Mouse (Mus musculus) heart, postnatal 25 days (tissue): ENCODE measurements around the gene Acbd6. TPM values are rescaled to one million over a fixed set of nuclear protein-coding genes. Genes with fewer than 3 reads are reported as not detected.

ENCODE experiments used
- DNase-seq: peaks from one replicate; pipeline ENCODE4 v3.0.0; 2022; ENCODE audit warnings: low spot score
- intact Hi-C: fragments of 180-260 bp; cut with DNase I; formaldehyde crosslinking; loops from one replicate; pipeline ENCODE4 v1.15.1; 2025
- total RNA-seq, 2 experiments: library from RNA; stranded (reverse); gene quantifications; 2 replicates each; pipeline ENCODE4 v1.2.3; 2021

Gene Acbd6
- total RNA-seq, 2 experiments from 2014 or later = 57.5 to 59.3 TPM

DNA sequence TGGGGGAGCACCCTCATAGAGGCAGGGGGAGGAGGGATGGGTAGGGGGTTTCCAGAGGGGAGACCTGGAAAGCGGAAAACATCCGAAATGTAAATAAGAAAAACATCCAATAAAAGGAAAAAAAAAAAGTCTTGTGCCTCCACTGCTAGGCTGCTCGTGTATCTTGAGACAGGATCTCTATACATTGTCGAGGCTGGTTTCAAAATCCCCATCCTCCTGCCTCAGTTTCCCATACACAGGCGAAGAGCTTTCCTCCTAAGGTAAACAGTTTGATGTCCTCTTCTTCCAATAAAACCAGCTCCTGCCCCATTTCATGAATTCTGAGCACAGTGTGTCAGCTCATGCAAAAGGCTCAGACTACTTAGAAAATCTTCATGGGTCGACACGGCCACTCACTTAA is 19.9 kb upstream of the Acbd6 start:
- intact Hi-C loops = loop anchor here (10.0 kb wide), 1 partner anchor 503 kb away; no protein-coding TSS in a partner anchor
- no peak for DNase-seq

GRCm38 (mm10) chr1:155557642-155558011 is 293 bp upstream of the Acbd6 start:
- DNase-seq = no peak
- intact Hi-C loops = no loop called here

GRCm38 (mm10) chr1:155560021-155560420 is 2.1 kb downstream of the Acbd6 start:
- intact Hi-C loops = no loop called here

GRCm38 (mm10) chr1:155560678-155561077 is 2.8 kb downstream of the Acbd6 start:
- intact Hi-C loops = no loop called here
- no peak for DNase-seq

More at GRCm38 (mm10) chr1:155560021-155560420, 2.1 kb downstream of the Acbd6 start:
- DNase-seq = no peak

GRCm38 (mm10) chr1:155562206-155562605 is 4.3 kb downstream of the Acbd6 start:
- intact Hi-C loops = no loop called here
- DNase-seq = no peak

DNA sequence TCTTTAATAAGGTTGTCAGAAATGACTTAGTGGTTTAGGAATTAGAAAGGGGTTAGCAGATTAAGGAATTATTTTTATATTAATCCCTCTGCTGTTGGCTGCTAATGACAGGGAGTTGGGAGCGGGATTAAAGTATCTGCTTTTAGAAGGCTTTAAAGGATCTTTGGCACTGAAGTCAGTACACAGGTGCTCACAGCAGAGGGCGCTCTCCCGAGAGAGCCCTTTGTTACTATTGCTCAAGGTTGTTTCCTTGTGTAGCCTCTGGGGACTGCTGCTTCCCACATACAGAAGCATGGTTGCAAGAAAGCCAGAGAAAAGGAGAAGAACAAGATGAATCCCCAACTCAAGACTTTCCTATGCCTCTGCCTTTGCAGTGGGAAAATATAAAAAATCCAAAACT is 6.8 kb downstream of the Acbd6 start:
- no peak for DNase-seq
- intact Hi-C loops = no loop called here

DNA sequence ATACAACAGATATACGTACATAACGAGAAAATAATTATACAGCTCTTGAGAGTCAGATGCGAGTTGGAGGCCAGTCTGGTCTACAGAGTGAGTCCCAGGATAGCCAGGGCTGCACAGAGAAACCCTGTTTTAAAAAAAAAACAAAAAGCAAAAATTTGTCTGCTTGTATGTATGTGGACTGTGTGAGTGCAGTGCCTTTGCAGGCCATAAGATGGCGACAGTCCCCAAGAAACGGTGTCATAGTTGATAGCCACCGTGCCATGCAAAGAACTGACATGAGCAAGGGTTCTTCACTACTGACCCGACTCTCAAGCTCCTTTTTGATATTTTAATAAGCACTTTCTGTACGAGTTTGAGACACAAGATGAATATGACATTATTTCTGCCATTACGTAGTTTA is 10.2 kb downstream of the Acbd6 start:
- intact Hi-C loops = no loop called here
- no peak for DNase-seq

DNA sequence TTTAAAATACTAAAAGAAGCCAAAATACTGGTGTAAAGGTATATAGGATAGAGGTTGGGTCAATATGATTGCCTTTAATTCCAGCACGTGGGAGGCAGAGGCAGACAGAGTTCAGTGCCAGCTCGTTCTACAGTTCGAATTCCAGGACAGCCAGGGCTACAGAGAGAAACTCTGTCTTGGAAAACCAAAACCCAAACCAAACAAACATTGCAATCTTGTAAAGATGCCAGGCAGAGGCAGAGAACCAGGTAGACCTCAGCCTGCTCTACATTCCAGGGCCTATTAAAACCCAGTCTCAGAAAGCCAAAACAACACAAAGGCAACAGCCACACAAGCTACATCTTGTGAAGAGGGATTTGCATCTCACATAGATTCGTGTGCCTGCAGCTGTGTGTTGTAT is 11.4 kb downstream of the Acbd6 start:
- intact Hi-C loops = no loop called here
- no peak for DNase-seq

DNA sequence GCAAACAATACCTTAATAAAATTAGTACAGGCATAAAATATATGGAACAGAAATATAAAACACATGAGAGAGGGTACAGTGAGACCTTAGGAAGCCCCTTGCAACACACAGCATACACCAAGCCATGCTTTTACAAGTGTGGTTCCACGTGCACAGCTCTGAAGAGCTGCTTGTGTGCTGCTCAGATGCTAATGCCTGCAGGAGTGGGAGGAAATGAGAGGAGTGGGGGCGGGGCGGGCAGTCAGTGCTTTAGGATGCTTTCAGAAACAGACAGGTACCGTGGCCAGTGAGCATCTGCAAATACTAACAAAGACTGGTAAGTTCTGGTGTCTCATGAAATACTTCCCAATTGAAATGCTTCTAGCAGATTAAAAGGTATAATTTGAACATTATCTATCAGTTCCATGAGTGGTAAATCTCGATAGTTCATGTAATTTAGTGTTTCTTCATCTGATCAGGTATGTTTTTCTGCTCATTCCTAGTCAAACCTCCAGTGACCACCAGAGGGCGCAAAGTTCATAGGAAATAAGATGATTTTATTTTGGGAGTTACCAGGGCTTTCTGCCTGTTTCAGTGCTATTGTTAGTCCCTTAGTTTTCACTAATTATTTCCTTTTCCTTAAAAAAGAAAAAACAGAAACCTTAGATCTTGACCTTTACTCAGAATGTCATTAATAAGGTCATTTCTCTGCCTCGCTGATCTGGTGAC is 17.2 kb downstream of the Acbd6 start:
- DNase-seq = no peak
- intact Hi-C loops = loop anchor here (5.0 kb wide), 2 partner anchors 147 to 287 kb away; no protein-coding TSS in a partner anchor

- no peak for DNase-seq
- intact Hi-C loops = loop anchor here (1.0 to 5.0 kb wide), 3 partner anchors 146 to 286 kb away; no protein-coding TSS in a partner anchor
Measured at GRCm38 (mm10) chr1:155576432-155576831, 18.5 kb downstream of the Acbd6 start.

DNA sequence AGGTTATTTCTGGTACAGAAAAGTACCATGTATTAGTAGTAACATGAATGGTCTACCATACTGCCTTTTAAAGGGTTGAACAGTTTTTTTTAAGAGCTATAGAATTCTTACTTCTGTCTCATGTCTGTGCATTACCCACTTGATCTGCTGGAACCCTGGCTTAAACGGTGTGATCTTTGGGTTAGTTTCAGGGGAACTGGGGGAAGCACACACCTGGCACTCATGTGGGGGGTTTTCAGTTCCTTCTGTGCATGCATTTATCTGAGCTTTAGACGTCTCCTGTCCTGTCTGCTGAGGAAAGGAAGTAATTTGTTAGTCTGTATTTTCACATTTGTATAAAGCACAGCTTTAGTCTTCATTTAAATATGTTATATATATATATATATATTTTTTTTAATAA is 19.4 kb downstream of the Acbd6 start:
- DNase-seq = no peak
- intact Hi-C loops = loop anchor here (5.0 kb wide), 2 partner anchors 145 to 285 kb away; no protein-coding TSS in a partner anchor

GRCm38 (mm10) chr1:155587961-155588360 is 30.0 kb downstream of the Acbd6 start:
- intact Hi-C loops = no loop called here
- no peak for DNase-seq

DNA sequence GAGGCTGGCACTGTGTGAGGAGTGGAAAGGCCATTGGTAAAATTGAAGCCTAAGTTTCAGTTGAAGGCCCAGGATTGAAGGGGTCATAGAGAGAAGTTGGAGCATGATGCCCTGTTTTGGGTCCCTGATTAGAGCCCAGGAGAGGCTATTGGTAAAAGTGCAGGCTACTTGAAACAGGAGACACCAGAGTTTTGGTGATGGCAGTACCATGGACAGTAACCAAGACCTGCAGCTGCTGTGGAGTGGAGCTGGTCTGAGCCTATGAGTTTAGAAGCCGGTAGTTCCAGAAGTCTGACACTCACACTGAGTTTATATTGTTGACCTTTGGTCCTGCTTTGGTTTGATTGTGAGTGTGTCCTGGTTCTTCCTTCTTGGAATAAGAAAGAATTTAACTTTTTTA is 36.2 kb downstream of the Acbd6 start:
- intact Hi-C loops = no loop called here
- DNase-seq = no peak

- intact Hi-C loops = no loop called here
- DNase-seq = no peak
Measured at GRCm38 (mm10) chr1:155596576-155596975, 38.7 kb downstream of the Acbd6 start.

GRCm38 (mm10) chr1:155604706-155605105 is 46.8 kb downstream of the Acbd6 start:
- DNase-seq = no peak
- intact Hi-C loops = no loop called here

- intact Hi-C loops = no loop called here
- no peak for DNase-seq
Measured at GRCm38 (mm10) chr1:155605391-155606155, 47.7 kb downstream of the Acbd6 start.

- intact Hi-C loops = no loop called here
- no peak for DNase-seq
Measured at GRCm38 (mm10) chr1:155606156-155606531, 48.2 kb downstream of the Acbd6 start.

GRCm38 (mm10) chr1:155608524-155608923 is 50.6 kb downstream of the Acbd6 start:
- intact Hi-C loops = no loop called here
- DNase-seq = no peak

DNA sequence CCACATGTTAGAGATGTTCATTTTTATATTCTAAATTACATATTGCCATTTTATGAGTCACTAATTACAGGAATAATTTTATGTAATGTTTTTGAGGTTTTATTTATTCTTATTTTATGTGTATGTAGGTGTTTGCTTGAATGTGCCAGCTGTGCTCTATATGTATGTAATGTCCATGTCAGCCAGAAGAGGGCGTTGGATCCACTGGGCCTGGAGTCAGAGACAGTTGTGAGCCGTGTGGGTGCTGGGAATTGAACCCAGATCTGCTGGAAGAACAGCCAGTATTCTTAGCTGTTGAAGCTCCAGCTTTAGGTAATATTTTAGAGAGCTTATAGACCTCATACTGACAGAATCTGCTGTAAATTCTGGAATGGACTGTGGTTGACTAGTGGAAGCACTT is 56.5 kb downstream of the Acbd6 start:
- intact Hi-C loops = no loop called here
- no peak for DNase-seq

- intact Hi-C loops = no loop called here
- no peak for DNase-seq
Measured at GRCm38 (mm10) chr1:155621075-155621474, 63.2 kb downstream of the Acbd6 start.

DNA sequence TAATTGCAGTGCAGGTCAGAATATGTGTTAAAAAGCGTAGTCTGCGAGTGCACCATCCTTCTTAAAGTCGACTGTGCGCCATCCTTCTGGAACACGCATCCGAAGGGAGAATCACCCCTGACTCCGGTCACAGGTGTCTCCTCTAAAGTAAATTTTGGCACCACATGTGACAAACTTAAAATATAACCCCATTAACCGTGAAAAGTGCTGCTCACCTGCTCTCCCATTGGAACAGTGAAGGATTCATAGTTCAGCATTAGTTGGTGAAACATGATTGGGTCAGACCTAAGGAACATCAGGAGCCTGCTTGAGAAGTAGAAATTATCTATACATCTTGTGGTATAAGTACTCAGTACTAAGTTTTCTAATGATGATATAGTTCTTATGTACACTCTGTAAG is 65.3 kb downstream of the Acbd6 start:
- no peak for DNase-seq
- intact Hi-C loops = no loop called here
